Mouse (Mus musculus) CD4-positive, CD25-positive, alpha-beta regulatory T cell (primary cell): ENCODE results near the gene Rprml. TPM values are rescaled to one million over a fixed set of nuclear protein-coding genes. Genes with fewer than 3 reads are reported as not detected.

Experiments
- polyA plus RNA-seq: library from polyadenylated mRNA; unstranded; fragments of 100-300 nt; shearing (Covaris generic); gene quantifications from one replicate; pipeline ENCODE4 v1.2.1, GENCODE M21; 2017

Rprml gene
- polyA plus RNA-seq, result not detected

DNA sequence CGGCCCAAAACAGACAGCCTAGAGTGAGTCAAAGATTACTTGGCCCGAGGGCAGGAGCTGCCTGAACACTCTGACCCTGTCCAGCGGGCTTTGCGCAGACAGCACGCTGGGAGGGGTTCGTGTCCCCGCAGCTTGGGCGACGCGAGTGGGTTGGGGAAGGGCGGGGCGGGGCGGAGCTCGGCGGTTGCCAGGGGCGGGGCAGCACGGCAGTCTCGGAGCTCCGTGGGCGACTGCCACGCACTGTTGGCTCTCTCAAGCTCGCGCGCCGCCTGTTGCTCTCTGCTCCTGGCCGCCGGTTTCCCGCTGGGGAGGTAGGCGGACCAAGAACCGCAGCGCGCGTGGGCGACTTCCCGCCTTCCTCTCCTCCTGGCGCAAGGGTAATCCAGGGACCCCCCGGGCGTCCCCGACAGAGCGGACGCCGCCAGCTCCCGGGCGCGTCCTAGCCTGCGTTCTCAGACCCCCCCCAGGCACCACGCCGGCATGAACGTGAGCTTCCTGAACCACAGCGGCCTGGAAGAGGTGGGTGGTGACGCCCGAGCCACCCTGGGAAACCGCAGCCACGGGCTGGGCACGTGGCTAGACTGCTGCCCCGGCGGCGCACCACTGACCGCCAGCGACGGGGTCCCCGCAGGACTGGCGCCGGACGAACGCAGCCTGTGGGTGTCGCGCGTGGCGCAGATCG lies at the start of gene Rprml:
Gene Rprml, plus strand, starts transcription at position 270 of the 682 bp plus-strand sequence.

DNA sequence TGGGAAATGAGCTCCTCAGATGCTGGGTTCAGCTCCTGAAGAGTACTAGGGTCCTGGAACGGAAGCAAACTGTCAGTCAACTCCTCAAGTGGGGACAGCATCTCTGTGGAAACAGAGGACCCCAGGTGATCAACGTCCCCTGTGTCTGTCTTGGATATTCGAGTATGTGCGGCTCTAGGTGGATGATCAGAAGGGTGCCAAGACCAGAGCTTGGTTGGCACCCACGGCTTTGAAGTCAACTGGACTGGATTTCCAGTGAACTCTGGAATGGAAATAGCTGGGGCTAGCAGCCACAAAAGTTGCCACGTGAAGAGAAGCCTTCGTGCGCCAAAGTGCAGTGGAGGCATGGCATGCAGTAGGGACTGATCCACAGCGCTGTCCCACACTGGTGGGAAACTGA lies 28.3 kb upstream of the Rprml start, which contains the start of gene Gm884:
Gene Gm884, minus strand, starts transcription at position 101 of the 400 bp plus-strand sequence.

GRCm38 (mm10) chr11:103638790-103639189 lies 10.6 kb upstream of the Rprml start, which contains the start of gene Lyzl6:
Gene Lyzl6, minus strand, starts transcription at chr11:103638890.

DNA sequence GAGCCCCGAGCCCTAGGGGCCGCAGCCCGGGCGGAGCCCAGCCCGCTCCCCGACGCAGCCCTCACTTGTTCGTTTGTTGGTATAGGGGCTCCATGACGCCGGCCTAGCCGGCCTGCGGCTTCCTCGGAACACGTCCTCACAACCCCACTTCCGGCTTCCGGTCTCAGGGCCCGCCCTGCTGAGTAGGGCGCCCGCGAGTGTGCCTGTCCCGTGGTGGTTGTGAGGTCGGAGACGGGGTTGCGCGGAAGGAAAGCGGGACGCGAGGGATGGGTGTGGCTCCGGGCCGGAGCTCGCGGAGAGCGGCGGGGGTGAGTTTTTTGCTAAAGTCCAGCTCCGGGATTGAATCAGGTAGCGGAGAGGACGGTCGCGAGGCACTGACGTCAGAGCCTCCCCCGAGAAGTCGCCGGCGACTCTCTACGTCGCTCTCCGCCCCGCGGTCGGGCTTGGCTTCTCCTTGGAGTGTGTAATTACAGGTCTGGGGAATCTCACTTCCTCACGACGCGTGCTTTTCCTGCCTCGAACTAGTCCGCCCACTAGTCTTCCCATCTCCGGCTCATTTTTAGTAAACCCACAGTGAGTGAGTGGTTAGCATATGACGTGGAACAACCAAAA lies 48.3 kb downstream of the Rprml start, which contains the start of gene Gosr2:
Gene Gosr2, minus strand, starts transcription at position 334 of the 612 bp plus-strand sequence.

Other genes with a start within 250 kb of the Rprml start
- 20.8 TPM for gene Plekhm1, start 236.9 kb upstream of the Rprml start, polyA plus RNA-seq
- 0.04 TPM for gene Lrrc37a, start 145.0 kb upstream of the Rprml start, polyA plus RNA-seq
- not detected for gene Gm884, start 28.4 kb upstream of the Rprml start, polyA plus RNA-seq
- gene Lyzl6, start 10.7 kb upstream of the Rprml start, polyA plus RNA-seq, result not detected
- 117 TPM for gene Gosr2, start 48.3 kb downstream of the Rprml start, polyA plus RNA-seq
- not detected for gene Wnt9b, start 100.3 kb downstream of the Rprml start, polyA plus RNA-seq
- gene Wnt3, start 124.6 kb downstream of the Rprml start, polyA plus RNA-seq, result 5.9 TPM